29 mouse cellular contexts compared by ENCODE assay signal in the genomic region with DNA sequence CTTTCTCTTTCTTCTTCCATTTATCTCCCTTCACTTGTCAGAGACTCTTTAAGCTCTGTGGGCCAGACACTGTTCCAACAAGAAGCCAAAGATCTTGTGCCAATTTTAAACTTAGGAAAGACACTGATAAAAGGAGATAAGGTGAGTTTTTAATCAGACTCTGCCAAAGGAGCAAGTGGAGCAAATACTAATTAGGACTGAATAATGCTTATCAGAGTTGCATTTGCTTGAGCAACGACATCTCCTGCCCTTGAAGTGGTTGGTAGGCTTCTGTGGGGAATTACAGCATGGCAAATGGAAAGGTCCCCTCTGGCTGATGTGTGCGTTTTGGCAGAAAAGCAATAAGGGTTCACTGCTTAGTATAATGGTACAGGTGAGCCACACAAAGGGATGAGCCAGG. TPM values are rescaled to one million over a fixed set of nuclear protein-coding genes. Genes with fewer than 3 reads are reported as not detected.
"Had no signal": no experiment of that assay in that cellular context is flagged by ENCODE, and none has a peak within 500 bp of the region (broad histone marks: within the 10 kb centered on the region; RNA-seq: fewer than 3 reads in every experiment).

No protein-coding gene starts in this region.

- DNase-seq: kidney, adult 11 months; kidney, adult 8-10 months; kidney, postnatal 10 days; kidney, postnatal 4 days; lung, postnatal 14 days; retina, postnatal 1 day; right cerebral cortex, postnatal 25 days; spleen, adult 18-20 months; thymus, adult 18-20 months; thymus, postnatal 36 days had no signal

- H3K4me1 ChIP-seq: kidney, embryonic 15.5 days; midbrain, embryonic 10.5 days; midbrain, embryonic 13.5 days; neural tube, embryonic 13.5 days; stomach, embryonic 15.5 days had no signal

- H3K9me3 ChIP-seq: intestine, embryonic 15.5 days; kidney, embryonic 15.5 days; lung, embryonic 15.5 days; midbrain, embryonic 10.5 days; midbrain, embryonic 13.5 days; neural tube, embryonic 13.5 days; stomach, embryonic 15.5 days had no signal

- H3K36me3 ChIP-seq: intestine, embryonic 15.5 days; kidney, embryonic 15.5 days; lung, embryonic 15.5 days; midbrain, embryonic 10.5 days; midbrain, embryonic 13.5 days; neural tube, embryonic 13.5 days; stomach, embryonic 15.5 days had no signal

- H3K27me3 ChIP-seq: intestine, embryonic 15.5 days; kidney, embryonic 15.5 days; lung, embryonic 15.5 days; midbrain, embryonic 13.5 days; neural tube, embryonic 13.5 days; stomach, embryonic 15.5 days had no signal

- H3K27ac ChIP-seq: intestine, embryonic 15.5 days; kidney, embryonic 15.5 days; lung, embryonic 15.5 days; midbrain, embryonic 10.5 days; midbrain, embryonic 13.5 days; neural tube, embryonic 13.5 days; stomach, embryonic 15.5 days had no signal

- ATAC-seq: intestine, embryonic 15.5 days; midbrain, embryonic 13.5 days; midbrain, embryonic 16.5 days had no signal

- H3K4me2 ChIP-seq: intestine, embryonic 15.5 days; kidney, embryonic 15.5 days; lung, embryonic 15.5 days; midbrain, embryonic 13.5 days; neural tube, embryonic 13.5 days; stomach, embryonic 15.5 days had no signal

- H3K4me3 ChIP-seq: intestine, embryonic 15.5 days; kidney, embryonic 15.5 days; lung, embryonic 15.5 days; midbrain, embryonic 10.5 days; midbrain, embryonic 13.5 days; myocyte; neural tube, embryonic 13.5 days; stomach, embryonic 15.5 days had no signal

- H3K9ac ChIP-seq: intestine, embryonic 15.5 days; kidney, embryonic 15.5 days; lung, embryonic 15.5 days; midbrain, embryonic 13.5 days; neural tube, embryonic 13.5 days; stomach, embryonic 15.5 days had no signal

RNA-seq across cellular contexts. Expression of gene AI481877, which starts 18.9 kb away (rescaled TPM):
- total RNA-seq: layer of hippocampus, adult 18-20 months; layer of hippocampus, postnatal 25 days; left cerebral cortex, adult 18-20 months; left cerebral cortex, postnatal 10 days; left cerebral cortex, postnatal 36 days; megakaryocyte, adult 5-6 weeks; monocyte, adult 5-6 weeks; neutrophil, adult 5-6 weeks had no signal
- polyA plus RNA-seq: intestine, embryonic 15.5 days; kidney, embryonic 15.5 days; limb, embryonic 11.5 days; limb, embryonic 14.5 days; lung, embryonic 15.5 days; midbrain, embryonic 10.5 days; midbrain, embryonic 16.5 days; neural tube, embryonic 13.5 days; stomach, embryonic 15.5 days had no signal
